Comparison of ENCODE assay signal across 9 mouse cellular contexts in genomic region chr2:148902286-148902685, GRCm38 (mm10). TPM values are rescaled to one million over a fixed set of nuclear protein-coding genes. Genes with fewer than 3 reads are reported as not detected.
DNase-seq lines count a peak whose midpoint lies in the region; ATAC-seq and TF ChIP-seq lines count a peak whose summit lies in the region.
"Had no signal": no experiment of that assay in that cellular context is flagged by ENCODE, and none has a peak within 500 bp of the region (broad histone marks: within the 10 kb centered on the region; RNA-seq: fewer than 3 reads in every experiment).

No protein-coding gene starts in this region.

- no peak overlapping the region for H3K27ac ChIP-seq in lung, embryonic 14.5 days (ENCODE audit: low read depth)
- H3K27ac ChIP-seq: limb, embryonic 15.5 days had no signal

- peak; percentile 5 for DNase-seq in G1E (ENCODE audit: low spot score)
- peak; percentile 44 for DNase-seq in cerebellum, adult 11 months
- peak; percentile 40 for DNase-seq in forelimb bud, embryonic 11.5 days (ENCODE audit: low read depth, low spot score)
- DNase-seq in heart, postnatal 4 days = peak; percentile 71
- DNase-seq in layer of hippocampus, adult 18-20 months (ENCODE audit: low spot score in 2 of 2) = peak; percentile 8 to 79
- DNase-seq in lung, embryonic 14.5 days = peak; percentile 75
- DNase-seq in testis, postnatal 14 days (ENCODE audit: low spot score) = peak; percentile 17

- ATAC-seq in G1E (ENCODE audit: extremely low read depth, insufficient number of reproducible peaks, low FRiP score, poor library complexity, severe bottlenecking) = peak; percentile 82
- peak; percentile 91 for ATAC-seq in lung, embryonic 14.5 days (ENCODE audit: insufficient read depth)
- peak; percentile 97 for ATAC-seq in neutrophil, adult 5-6 weeks (ENCODE audit: extremely low read depth, insufficient number of reproducible peaks, low FRiP score, poor library complexity, severe bottlenecking)

- peak; percentile 84 for TF ChIP-seq CTCF in G1E (IDR thresholded peaks at IDR 0.05; ENCODE audit: low read depth, low read length)
- TF ChIP-seq CTCF in lung, embryonic 14.5 days (IDR thresholded peaks at IDR 0.05; ENCODE audit: low read depth) = peak; percentile 88

- no peaks in the 10 kb centered on the region for H3K36me3 ChIP-seq in G1E (replicated peaks)
- H3K36me3 ChIP-seq in lung, embryonic 14.5 days (ENCODE audit: insufficient read depth) = no peaks in the 10 kb centered on the region
- H3K36me3 ChIP-seq: limb, embryonic 15.5 days had no signal

- no peak overlapping the region for H3K4me3 ChIP-seq in G1E (ENCODE audit: low read depth, low read length)
- no peak overlapping the region for H3K4me3 ChIP-seq in lung, embryonic 14.5 days (ENCODE audit: low read depth, low read length)
- H3K4me3 ChIP-seq: limb, embryonic 15.5 days had no signal

- no peaks in the 10 kb centered on the region for H3K27me3 ChIP-seq in G1E (ENCODE audit: insufficient read depth, low read length)
- no peaks in the 10 kb centered on the region for H3K27me3 ChIP-seq in lung, embryonic 14.5 days (ENCODE audit: insufficient read depth, low read length)
- H3K27me3 ChIP-seq: limb, embryonic 15.5 days had no signal

- 7% methylated on average over 5 of the region's 5 CpGs for WGBS in lung, embryonic 14.5 days

- H3K4me1 ChIP-seq in G1E (ENCODE audit: insufficient read depth, low read depth, low read length) = no peaks in the 10 kb centered on the region
- H3K4me1 ChIP-seq in lung, embryonic 14.5 days (ENCODE audit: insufficient read depth) = no peaks in the 10 kb centered on the region
- H3K4me1 ChIP-seq: limb, embryonic 15.5 days had no signal

- no peak overlapping the region for H3K9ac ChIP-seq in lung, embryonic 14.5 days
- H3K9ac ChIP-seq: limb, embryonic 15.5 days had no signal

- no peaks in the 10 kb centered on the region for H3K9me3 ChIP-seq in G1E (replicated peaks)
- no peaks in the 10 kb centered on the region for H3K9me3 ChIP-seq in lung, embryonic 14.5 days (ENCODE audit: low read depth, low read length)
- H3K9me3 ChIP-seq: limb, embryonic 15.5 days had no signal

- H3K4me2 ChIP-seq in lung, embryonic 14.5 days = no peak overlapping the region
- H3K4me2 ChIP-seq: limb, embryonic 15.5 days had no signal

RNA-seq across cellular contexts. Expression of gene Cst3, which starts 26.8 kb away (rescaled TPM):
- 36.9 and 46.5 TPM in 2 replicates for total RNA-seq in G1E (2014; fragmentation: Nextera tagmentation)
- 71.8 and 77.7 TPM in 2 replicates for total RNA-seq in G1E (2017)
- 82.2 and 105 TPM in 2 replicates for polyA plus RNA-seq in G1E (2012)
- total RNA-seq in heart, postnatal 4 days (2021) = 100 to 1,000 TPM; 527 to 580 TPM
- 1,000 to 10,000 TPM; 2,533 to 2,626 TPM for total RNA-seq in layer of hippocampus, adult 18-20 months (2021)
- polyA plus RNA-seq in lung, embryonic 14.5 days (2014; fragmentation: Nextera tagmentation; extraction: Ambion mirVana) = 481 and 484 TPM in 2 replicates
- 355 and 365 TPM in 2 replicates for total RNA-seq in neutrophil, adult 5-6 weeks (2017)

RNA-seq across cellular contexts. Expression of gene 9230104L09Rik, which starts 37.4 kb away (rescaled TPM):
- total RNA-seq in G1E (2014; fragmentation: Nextera tagmentation) (not detected in 2 replicates), G1E (2017) (not detected in 2 replicates)
- polyA plus RNA-seq in G1E (2012) = not detected in 2 replicates
- under 1 TPM in 1 of 2 experiments, not detected in 1; 0.72 TPM for total RNA-seq in heart, postnatal 4 days (2021)
- not detected for total RNA-seq in layer of hippocampus, adult 18-20 months (2021)
- not detected in 2 replicates for polyA plus RNA-seq in lung, embryonic 14.5 days (2014; fragmentation: Nextera tagmentation; extraction: Ambion mirVana)
- total RNA-seq in neutrophil, adult 5-6 weeks (2017) = not detected in 2 replicates
- polyA plus RNA-seq: limb, embryonic 15.5 days had no signal

Comparison
In these comparisons a context has a peak if more than half of its experiments do, and no peak if none do; other contexts are left out.
1. DNase-seq: peak in every context shown above with its lines; median percentile 75 in lung, embryonic 14.5 days; 71 in heart, postnatal 4 days; 44 in cerebellum, adult 11 months; 44 in layer of hippocampus, adult 18-20 months; 40 in forelimb bud, embryonic 11.5 days; 17 in testis, postnatal 14 days; 5 in G1E.